Mouse (Mus musculus) heart, embryonic 12.5 days (tissue): ENCODE measurements at regions not wholly inside any gene's neighbourhood (a gene's known extent, or its start where the extent isn't known, plus 50 kb on each side); places are given as distances from the start of the nearest gene placed in this dataset.

Source experiments
- ATAC-seq: fragments of 200-750 bp; cut with Nextera tagmentation; 2 replicates; pipeline ENCODE4 v1.8.0; 2017; ENCODE audit warnings: moderate TSS enrichment, moderate library complexity; ENCODE audit not compliant: insufficient number of reproducible peaks, low FRiP score
- H3K27ac ChIP-seq: fragments of 300-500 bp; sonication (generic); 2 replicates; pipeline ENCODE4 v1.5.1; 2016; ENCODE audit warnings: mild to moderate bottlenecking, moderate library complexity; ENCODE audit not compliant: poor library complexity, severe bottlenecking
- H3K27me3 ChIP-seq: fragments of 300-500 bp; sonication (generic); replicated peaks from 2 replicates; pipeline ENCODE4 v1.6.1; 2016; ENCODE audit warnings: mild to moderate bottlenecking, moderate library complexity
- H3K36me3 ChIP-seq: fragments of 300-500 bp; sonication (generic); 2 replicates; pipeline ENCODE4 v1.6.1; 2016; ENCODE audit warnings: mild to moderate bottlenecking, moderate library complexity
- H3K4me1 ChIP-seq: fragments of 300-500 bp; sonication (generic); replicated peaks from 2 replicates; pipeline ENCODE4 v1.6.1; 2016; ENCODE audit warnings: mild to moderate bottlenecking
- H3K4me2 ChIP-seq: fragments of 300-500 bp; sonication (generic); 2 replicates; pipeline ENCODE4 v1.6.1; 2016; ENCODE audit warnings: mild to moderate bottlenecking, moderate library complexity
- H3K4me3 ChIP-seq: fragments of 300-500 bp; sonication (generic); 2 replicates; pipeline ENCODE4 v1.5.1; 2016; ENCODE audit warnings: mild to moderate bottlenecking
- H3K9ac ChIP-seq: fragments of 300-500 bp; sonication (generic); 2 replicates; pipeline ENCODE4 v1.6.1; 2016; ENCODE audit warnings: mild to moderate bottlenecking, moderate library complexity
- H3K9me3 ChIP-seq: fragments of 300-500 bp; sonication (generic); replicated peaks from 2 replicates; pipeline ENCODE4 v1.6.1; 2016; ENCODE audit warnings: mild to moderate bottlenecking, moderate library complexity
- WGBS: fragments of 180-500 bp; shearing (Covaris S2); methylation state at CpG from one replicate; pipeline ENCODE4 v1.1.7; 2016; 5-methylcytosine and 5-hydroxymethylcytosine counted together

DNA sequence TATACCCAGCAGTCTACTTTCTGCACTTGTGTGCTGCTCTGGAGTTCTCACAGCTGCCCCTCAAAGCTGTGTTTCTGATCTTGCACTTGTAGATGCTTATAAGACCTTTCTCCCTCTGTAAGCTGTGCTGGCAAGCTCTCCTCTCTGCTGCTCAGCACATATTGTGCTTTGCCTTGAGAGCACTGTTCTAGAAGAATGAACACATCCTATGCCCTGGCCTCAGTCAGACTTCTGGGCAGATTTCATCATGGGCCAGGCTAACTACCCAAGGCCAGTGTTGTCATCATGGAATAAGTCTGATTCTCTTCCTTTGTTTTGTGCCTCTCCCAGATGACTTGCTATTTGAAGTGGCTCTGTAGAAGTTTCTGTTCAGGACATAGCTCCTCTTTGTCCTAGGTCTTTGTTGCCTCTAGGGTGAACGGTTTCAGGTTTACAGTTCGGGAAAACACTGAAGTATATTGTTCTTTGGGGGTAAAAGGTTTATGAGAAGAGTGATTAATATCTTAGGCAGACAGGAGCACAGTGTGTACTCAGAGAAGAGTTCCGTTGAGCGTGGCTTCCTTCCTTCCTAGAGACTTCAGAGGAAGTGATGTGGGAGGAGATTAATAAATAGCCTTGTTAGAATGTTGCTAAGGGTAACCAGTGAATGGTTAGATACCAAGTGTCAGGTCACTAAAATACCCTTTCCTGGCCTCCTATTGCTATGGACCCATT, 70.8 kb downstream of the Pcdh18 start:
- H3K4me3 ChIP-seq, result no peak overlapping the region
- no peak overlapping the region for H3K9ac ChIP-seq
- no peaks in the 10 kb centered on the region for H3K9me3 ChIP-seq
- H3K36me3 ChIP-seq, result no peaks in the 10 kb centered on the region
- no peaks in the 10 kb centered on the region for H3K27me3 ChIP-seq
- H3K4me2 ChIP-seq, result no peak overlapping the region
- no peak for ATAC-seq
- H3K27ac ChIP-seq, result no peak overlapping the region
- WGBS, result 60% methylated on average over 4 of the region's 4 CpGs
- no peaks in the 10 kb centered on the region for H3K4me1 ChIP-seq

DNA sequence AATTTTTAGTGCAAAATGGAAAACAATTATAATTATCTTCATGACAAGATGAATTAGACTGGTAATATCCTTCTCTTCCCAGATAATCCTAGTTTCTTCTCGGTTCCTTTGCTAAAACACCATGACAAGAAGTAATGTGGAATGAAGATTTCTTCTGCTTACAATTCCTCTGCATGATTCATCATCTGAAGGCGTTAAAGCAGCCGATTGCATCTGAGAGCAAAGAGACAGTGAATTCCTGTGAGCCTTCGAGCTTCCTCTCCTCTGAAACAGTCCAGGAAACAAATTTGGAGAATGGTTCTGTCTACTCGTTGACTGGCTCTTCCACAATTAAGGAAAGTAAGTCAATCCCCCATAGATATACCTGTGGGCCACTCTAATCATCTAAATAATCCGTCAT, 82.2 kb downstream of the Pcdh18 start:
- 73% methylated on average over 6 of the region's 6 CpGs for WGBS
- Histone ChIP-seq H3K4me2 (no peak overlapping the region), H3K36me3 (no peaks in the 10 kb centered on the region), H3K9ac (no peak overlapping the region), H3K4me3 (no peak overlapping the region), H3K9me3 (no peaks in the 10 kb centered on the region), H3K4me1 (peaks cover 4% of the 10 kb centered on the region), H3K27me3 (no peaks in the 10 kb centered on the region), H3K27ac (no peak overlapping the region)
- no peak for ATAC-seq

DNA sequence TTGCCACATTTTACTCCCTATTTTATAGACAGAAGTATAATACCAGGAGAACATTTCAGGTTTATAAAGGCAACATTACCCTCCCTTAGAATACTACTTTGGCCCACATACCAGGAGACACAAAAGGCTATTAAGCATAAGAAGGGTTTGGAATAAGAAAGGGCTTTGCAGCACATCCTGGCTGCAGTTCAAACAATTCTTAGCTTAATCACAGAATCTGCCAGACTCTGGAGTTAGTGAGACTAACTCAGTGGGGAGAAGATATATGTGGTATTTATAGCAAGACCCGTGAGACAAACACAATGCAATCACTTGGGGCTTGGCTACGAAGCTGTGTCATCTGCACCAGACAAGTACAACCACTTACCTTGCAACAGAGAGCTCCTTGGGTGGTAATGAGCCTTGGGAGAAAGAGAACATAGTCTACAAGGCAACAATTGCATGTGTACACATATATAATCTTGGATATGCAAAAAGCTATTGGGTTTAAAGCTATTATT, 84.4 kb downstream of the Pcdh18 start:
- Histone ChIP-seq H3K9me3 (no peaks in the 10 kb centered on the region), H3K27me3 (no peaks in the 10 kb centered on the region), H3K4me1 (peaks cover 4% of the 10 kb centered on the region), H3K4me2 (no peak overlapping the region), H3K36me3 (no peaks in the 10 kb centered on the region), H3K27ac (no peak overlapping the region), H3K4me3 (no peak overlapping the region), H3K9ac (no peak overlapping the region)
- 27% methylated on average over 2 of the region's 2 CpGs for WGBS
- ATAC-seq, result no peak

DNA sequence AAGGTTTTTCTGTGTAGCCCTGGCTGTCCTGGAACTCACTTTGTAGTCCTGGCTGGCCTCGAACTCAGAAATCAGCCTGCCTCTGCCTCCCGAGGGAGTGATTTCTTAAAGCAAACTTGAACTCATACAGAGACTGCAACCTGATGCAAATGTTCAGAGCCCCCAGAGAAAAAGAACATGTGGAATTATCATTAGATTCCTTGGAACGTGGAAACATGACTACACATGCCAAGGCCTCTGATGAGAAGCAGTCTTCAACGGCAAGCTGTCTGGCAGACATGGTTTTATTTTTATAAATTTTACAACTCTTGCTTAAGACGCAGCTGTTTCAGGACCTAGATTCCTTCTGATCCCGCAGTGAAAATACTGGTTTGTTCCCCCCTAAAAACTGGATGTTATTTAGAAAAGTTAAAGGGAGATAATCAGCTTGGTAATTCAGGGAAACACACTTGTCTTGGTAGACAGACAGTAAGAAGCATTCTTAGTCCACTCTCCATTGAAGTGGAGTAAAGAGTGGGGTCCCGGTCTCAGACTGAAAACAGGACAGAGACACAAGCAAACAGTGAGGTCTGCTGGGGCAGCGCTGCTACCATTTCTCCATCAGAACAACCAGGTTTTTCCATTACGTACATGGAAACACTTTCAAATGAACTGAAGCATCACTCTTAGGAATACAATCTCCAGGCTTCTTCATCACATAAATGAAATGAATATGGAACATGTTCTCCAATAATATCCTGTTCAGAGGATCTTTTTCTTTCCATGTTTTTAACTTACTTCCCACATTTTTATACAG, 89.4 kb downstream of the Pcdh18 start:
- ATAC-seq, result no peak
- H3K36me3 ChIP-seq, result no peaks in the 10 kb centered on the region
- H3K4me1 ChIP-seq, result peaks cover 2% of the 10 kb centered on the region
- WGBS, result 72% methylated on average over 9 of the region's 9 CpGs
- no peak overlapping the region for H3K4me2 ChIP-seq
- no peak overlapping the region for H3K4me3 ChIP-seq
- H3K9ac ChIP-seq, result no peak overlapping the region
- H3K27ac ChIP-seq, result no peak overlapping the region
- no peaks in the 10 kb centered on the region for H3K9me3 ChIP-seq
- H3K27me3 ChIP-seq, result no peaks in the 10 kb centered on the region

DNA sequence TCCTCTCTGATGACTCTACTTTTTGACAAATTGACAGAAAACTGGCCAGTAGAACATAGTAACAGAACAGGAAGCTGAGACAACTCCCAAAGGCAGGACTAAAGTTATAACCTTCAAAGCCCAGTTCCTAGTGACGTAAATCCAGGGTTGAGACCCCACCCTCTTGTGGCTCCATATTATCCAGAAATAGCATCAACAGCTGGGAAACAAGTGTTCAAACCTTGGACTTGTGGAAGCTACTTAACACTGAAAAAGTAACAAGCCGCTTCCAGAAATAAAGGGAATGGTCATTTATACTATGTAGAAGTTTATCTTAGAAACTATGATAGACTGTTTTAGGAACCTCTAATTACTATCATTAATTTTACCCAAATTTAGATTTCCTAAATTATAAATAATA, 90.6 kb downstream of the Pcdh18 start:
- Histone ChIP-seq H3K9me3 (no peaks in the 10 kb centered on the region), H3K4me3 (no peak overlapping the region), H3K4me1 (no peaks in the 10 kb centered on the region), H3K36me3 (no peaks in the 10 kb centered on the region), H3K27ac (no peak overlapping the region), H3K27me3 (no peaks in the 10 kb centered on the region), H3K4me2 (no peak overlapping the region), H3K9ac (no peak overlapping the region)
- no peak for ATAC-seq
- WGBS, result 79% methylated on average over 2 of the region's 2 CpGs

DNA sequence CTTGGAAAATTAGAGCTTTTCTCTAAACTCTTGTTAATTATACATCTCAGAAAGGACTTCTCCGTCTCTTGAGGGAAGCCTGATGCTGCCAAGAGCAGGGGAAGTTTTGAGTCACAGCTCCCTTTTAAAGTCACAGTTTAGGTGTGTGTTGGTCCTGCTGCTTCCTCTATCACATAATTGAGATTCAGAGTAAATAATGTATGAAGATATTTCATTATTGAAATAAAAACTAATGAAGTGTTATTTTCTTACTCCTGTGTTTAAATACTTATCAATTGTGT, 108.3 kb downstream of the Pcdh18 start:
- H3K4me2 ChIP-seq, result no peak overlapping the region
- no peaks in the 10 kb centered on the region for H3K9me3 ChIP-seq
- no peaks in the 10 kb centered on the region for H3K4me1 ChIP-seq
- H3K9ac ChIP-seq, result no peak overlapping the region
- ATAC-seq, result no peak
- 63% methylated on average over 1 of the region's 1 CpGs for WGBS
- no peaks in the 10 kb centered on the region for H3K27me3 ChIP-seq
- no peaks in the 10 kb centered on the region for H3K36me3 ChIP-seq
- H3K4me3 ChIP-seq, result no peak overlapping the region
- no peak overlapping the region for H3K27ac ChIP-seq

DNA sequence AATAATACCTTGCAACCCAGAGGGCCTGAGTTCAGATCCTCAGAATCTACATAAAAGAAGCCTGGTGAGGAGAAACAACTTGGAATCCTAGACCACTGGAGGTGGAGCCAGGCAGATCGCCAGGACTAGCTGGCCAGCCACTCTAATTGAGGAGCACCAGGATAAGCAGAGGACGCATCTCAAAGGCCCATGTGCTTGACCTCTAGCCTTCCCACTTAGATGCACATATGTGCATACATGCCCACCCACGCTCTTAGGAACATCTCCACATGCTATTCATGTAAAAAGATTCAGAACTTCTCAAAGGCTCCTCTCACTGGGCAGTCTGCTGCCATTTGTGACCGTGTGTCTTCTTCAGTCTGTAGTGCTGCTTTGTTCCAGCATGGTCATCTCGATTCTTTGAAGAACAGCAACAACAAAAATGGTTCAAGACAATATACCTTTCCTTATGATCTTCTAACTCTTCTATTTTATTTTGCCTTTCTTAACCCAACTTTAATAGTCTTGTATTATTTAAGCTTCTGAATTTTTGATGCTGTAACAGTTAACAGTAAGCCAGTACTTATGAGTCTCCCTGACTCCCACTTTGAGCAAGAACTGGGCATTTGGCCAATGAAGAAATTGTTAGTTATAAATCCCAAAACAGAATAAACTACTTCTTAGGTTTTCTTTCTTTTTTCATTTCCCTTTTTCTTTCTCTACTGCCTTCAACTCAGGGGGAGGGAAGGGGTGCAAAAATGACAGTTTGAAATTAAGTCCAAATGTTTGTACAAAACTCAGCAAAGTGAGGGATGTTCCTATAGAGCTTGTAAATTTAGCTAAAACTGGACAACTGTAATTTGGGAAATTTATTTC, 108.9 kb downstream of the Pcdh18 start:
- Histone ChIP-seq H3K27ac (no peak overlapping the region), H3K4me2 (no peak overlapping the region), H3K4me1 (no peaks in the 10 kb centered on the region), H3K9me3 (no peaks in the 10 kb centered on the region), H3K4me3 (no peak overlapping the region), H3K9ac (no peak overlapping the region), H3K27me3 (no peaks in the 10 kb centered on the region), H3K36me3 (no peaks in the 10 kb centered on the region)
- ATAC-seq, result no peak
- WGBS, result 75% methylated on average over 5 of the region's 5 CpGs

DNA sequence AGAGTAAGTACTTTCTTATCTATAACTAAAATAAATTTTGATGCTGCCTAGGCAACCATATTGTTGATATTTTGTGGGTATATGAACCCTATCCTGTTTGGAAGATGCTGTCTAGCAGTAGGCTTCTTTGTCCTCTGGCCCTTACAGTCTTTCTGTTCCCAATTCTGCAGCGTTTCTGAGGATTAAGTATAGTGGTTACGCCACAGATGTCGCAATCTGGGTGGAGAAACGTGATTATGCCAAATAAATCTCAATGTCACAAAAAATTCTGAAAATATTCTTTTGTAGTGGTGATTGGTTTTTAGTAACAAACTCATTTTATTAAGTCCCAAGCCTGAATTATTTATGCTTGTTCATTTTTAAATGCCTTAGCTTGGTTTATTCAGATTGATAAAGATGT, 112.1 kb downstream of the Pcdh18 start:
- WGBS, result 82% methylated on average over 4 of the region's 4 CpGs
- no peak for ATAC-seq
- Histone ChIP-seq H3K4me3 (no peak overlapping the region), H3K36me3 (no peaks in the 10 kb centered on the region), H3K27ac (no peak overlapping the region), H3K4me1 (no peaks in the 10 kb centered on the region), H3K9me3 (no peaks in the 10 kb centered on the region), H3K9ac (no peak overlapping the region), H3K4me2 (no peak overlapping the region), H3K27me3 (no peaks in the 10 kb centered on the region)

DNA sequence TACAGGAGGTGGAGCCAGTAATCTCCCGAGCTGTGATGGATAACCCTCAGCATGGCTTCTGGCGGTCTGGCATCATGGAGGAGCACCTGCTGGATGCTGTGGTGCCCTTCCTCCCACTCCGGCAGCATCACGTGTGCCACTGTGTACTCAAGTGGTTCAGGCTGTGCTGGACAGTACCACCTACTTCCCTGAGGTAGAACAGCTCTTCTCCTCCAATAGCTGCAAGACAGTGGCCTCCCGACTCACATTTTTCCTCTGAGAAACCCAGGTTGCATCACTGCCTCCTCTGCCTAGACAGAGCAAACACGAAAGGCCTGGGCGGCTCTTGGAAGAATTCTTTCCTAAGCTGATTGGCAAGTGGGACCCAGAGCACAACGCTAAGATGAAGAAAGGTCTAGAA, 113.3 kb downstream of the Pcdh18 start:
- H3K9me3 ChIP-seq, result no peaks in the 10 kb centered on the region
- 86% methylated on average over 8 of the region's 8 CpGs for WGBS
- H3K36me3 ChIP-seq, result no peaks in the 10 kb centered on the region
- H3K4me3 ChIP-seq, result no peak overlapping the region
- no peak for ATAC-seq
- H3K27me3 ChIP-seq, result no peaks in the 10 kb centered on the region
- H3K4me2 ChIP-seq, result no peak overlapping the region
- H3K4me1 ChIP-seq, result no peaks in the 10 kb centered on the region
- 0 out of 2 replicates have a peak overlapping the region, but pooled peaks have one; percentile 53 for H3K27ac ChIP-seq
- H3K9ac ChIP-seq, result no peak overlapping the region

DNA sequence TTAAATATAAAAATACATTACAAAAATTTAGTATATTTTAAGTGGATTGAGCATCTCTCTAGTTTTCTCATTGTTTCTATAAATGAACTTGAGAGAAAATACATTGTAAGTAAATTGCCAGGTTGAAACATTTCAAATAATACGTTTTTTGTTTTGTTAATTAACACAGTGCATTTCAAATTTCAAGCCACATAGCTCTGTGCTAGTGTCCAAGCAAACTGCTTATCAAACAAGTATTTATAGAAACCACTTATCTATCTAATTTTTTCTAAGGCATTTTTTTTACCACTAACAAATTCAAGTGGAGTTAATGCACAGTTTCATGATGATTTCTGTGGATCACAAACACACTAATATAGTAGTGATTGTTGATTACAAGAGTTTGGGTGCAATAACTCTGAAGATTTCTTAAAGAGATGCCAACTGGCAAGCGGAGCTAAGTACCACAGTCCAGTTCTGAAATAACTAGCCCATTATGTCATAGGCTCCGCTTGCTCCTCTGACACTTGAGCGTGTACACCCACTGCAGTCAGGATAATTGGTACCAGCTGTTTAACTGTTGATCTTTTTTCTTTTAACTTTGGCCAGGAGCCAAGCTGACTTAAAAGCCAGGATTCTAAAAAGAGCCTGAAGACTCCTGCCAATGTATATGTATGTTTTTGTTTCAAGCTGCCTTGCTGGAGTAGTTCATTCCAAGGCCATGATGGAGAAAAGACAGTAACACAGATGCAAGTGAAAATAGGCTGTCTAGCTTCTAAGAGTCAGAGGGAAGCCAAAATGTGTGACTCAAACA, 115.0 kb downstream of the Pcdh18 start:
- Histone ChIP-seq H3K27ac (peak overlapping the region; percentile 76), H3K9me3 (no peaks in the 10 kb centered on the region), H3K27me3 (no peaks in the 10 kb centered on the region), H3K4me2 (no peak overlapping the region), H3K4me3 (no peak overlapping the region), H3K4me1 (no peaks in the 10 kb centered on the region), H3K36me3 (no peaks in the 10 kb centered on the region), H3K9ac (no peak overlapping the region)
- peak; percentile 90 for ATAC-seq
- WGBS, result 18% methylated on average over 4 of the region's 4 CpGs
